Mouse (Mus musculus) induced T-regulatory cell, adult 2 months (primary cell): Measurements from ENCODE around the gene Fam129a.
"Not testable (repeated sequence)": the region's sequence is repeated elsewhere in the genome, so short reads cannot be mapped to it uniquely, and the experiment has no call there.

Experiments
- DNase-seq: peaks from one replicate; pipeline ENCODE4 v3.0.0-alpha.2; 2012; ENCODE audit warnings: low read depth

The Fam129a gene

GRCm38 (mm10) chr1:151584182-151584471 lies 13.1 kb downstream of the Fam129a start:
- DNase-seq, result no peak

DNA sequence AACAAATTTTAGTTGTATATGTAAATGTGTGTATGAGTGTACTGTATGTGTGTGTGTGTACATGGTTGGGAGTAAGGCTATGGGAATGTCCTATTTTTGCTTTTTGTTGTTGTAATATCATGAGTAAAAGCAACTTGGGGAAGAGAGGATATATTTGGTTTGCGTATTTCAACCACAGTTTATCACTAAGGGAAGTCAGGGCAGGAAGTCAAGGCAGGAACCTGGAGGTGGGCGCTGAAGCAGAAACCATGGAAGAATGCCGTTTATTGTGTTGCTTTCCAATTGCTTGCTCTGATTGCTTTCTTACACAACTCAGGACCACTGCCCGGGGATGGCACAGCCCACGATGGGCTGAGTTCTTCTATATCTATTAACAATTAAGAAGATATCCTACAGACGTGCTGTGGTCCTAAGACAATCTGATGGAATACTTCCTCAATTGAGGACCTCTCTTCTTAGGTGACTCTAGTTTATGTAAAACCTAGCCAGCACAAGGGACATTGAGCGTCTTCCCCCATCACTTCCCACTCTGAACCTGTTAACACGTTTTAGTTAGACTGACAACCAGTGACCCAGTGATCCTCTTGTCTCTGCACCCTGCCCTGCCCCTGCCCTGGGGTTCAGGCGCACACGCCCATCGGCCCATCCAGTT lies 13.7 kb downstream of the Fam129a start:
- DNase-seq, result no peak

GRCm38 (mm10) chr1:151585647-151586046 lies 14.7 kb downstream of the Fam129a start:
- no peak for DNase-seq

GRCm38 (mm10) chr1:151592085-151593017 lies 21.4 kb downstream of the Fam129a start:
- DNase-seq, result no peak

DNA sequence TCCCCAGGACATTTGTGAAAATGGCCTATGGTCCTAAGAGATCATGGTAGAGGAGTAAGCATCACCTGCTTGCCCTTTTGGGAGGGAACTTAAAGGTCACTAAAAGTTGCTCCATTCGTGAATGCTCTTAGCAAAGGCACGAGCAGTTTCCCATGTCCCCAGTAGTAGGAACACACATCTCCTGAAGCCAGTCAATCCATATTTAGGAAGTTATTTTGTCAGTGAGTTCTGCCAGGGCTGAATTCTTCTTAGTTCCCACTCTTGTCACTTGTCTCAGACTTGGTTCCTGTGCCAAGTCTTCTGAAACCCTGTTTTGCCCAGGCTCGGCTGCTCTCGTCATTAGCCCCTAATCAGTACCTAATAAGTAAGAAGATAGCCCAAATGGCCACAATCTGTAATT lies 23.9 kb downstream of the Fam129a start:
- DNase-seq, result no peak

GRCm38 (mm10) chr1:151595600-151596299 lies 24.8 kb downstream of the Fam129a start:
- no peak for DNase-seq

DNA sequence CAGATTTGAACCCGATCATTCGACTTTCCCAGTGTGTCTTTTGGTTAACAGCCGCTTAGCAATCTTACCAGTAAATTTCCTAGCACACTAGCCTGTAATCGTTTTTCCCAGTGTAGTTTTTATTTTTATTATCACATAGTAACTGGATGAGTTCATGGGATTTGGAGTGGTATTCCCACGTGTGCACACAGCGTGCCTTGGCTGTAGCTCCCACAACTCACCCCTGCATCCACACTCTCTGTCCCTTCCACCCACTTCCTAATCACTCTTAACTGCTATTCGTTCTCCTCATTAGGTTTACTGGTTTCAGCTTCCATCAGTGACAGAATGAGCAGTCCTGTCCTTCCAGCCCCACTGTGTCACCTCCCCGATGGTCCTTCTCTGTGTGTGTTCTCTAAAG lies 25.6 kb downstream of the Fam129a start:
- DNase-seq, result no peak

DNA sequence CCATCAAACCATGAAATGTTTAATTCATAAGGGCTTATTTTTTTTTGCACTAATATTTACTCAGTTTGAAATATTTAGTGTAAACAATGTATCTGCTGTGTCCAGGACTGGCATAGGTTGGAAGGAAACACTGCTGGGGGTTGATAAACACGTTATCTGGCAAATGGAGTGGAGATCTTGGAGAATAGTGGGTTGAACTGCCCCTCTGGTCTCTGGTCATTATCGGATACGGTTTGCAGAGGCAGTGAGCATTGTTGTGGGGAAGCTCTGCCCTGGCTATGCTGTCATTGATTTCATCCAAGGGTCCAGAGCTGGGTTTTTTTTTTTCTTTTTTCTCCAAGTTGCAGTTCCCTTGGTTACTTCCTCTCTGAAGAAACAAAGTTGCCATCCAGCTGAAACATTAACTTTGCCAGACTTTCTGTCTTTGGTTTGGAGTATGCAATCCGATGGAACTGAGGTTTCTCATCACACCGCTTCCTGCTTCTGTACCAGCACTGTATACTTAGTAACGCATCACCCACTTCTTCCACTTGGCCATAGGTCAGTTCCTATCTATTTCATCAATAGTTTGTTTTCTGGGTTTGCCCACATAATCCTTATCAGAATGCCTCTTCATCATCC lies 26.8 kb downstream of the Fam129a start:
- DNase-seq, result no peak

- no peak for DNase-seq
Observed at GRCm38 (mm10) chr1:151598876-151599275, 27.9 kb downstream of the Fam129a start.

DNA sequence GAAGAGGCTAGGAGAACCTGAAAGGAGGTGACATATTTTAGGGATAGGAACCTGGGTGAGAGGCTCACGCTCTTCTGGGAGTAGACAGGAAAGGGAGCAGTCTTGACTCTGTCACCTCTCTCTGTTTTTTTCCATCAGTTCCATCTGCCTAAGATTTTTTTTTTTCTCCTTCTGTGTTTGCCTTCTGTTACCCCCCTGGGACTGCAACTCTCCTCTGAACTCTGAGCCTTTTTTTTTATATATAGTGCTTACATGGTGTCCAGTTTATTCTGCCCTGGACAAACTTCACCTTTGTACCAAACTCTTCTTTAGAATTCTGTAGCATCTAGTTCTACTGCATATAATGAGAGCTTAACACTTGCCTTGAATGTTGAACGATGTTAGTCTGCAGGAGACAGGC lies 33.3 kb downstream of the Fam129a start:
- no peak for DNase-seq

GRCm38 (mm10) chr1:151607957-151608356 lies 37.0 kb downstream of the Fam129a start:
- DNase-seq, result not testable (repeated sequence)

GRCm38 (mm10) chr1:151610621-151611020 lies 39.6 kb downstream of the Fam129a start:
- DNase-seq, result no peak

- DNase-seq, result no peak
Observed at GRCm38 (mm10) chr1:151614320-151614935, 43.4 kb downstream of the Fam129a start.

DNA sequence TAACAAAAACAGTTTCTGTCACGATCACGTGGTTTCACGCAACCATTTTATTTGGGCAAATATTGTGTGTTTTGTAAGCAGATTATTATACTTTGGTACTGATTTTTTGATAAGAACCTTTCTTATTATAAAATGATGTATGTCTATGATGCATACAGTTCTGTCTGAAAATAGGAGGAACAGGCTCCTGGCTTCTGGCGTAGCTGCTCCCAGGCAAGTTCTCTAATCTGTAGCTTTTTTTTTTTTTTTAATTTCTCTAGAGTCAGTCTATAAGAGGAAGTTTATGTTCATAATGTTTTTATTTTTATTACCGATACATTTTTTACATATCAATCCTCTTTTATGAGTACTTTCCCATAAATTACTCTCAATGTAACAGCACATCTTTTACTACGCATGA lies 44.6 kb downstream of the Fam129a start:
- DNase-seq, result no peak

- no peak for DNase-seq
Observed at GRCm38 (mm10) chr1:151616555-151617205, 45.7 kb downstream of the Fam129a start.

DNA sequence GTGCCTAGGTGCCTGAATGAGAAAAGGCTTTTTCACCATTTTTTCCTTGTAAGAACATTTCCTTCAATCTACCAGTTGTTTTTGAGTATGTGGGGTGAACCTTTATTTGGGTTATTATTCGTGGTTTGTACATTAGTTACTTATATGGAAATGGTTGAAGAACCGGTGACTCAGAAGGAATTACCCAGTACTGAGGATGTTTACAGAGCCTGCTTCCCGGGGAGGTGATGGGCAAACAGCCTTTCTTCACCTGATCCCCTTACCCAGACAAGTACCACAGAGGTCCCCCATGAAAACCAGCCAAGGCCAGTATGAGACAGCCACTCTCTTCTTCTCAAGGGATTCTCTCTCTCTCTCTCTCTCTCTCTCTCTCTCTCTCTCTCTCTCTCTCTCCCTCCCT lies 47.3 kb downstream of the Fam129a start:
- no peak for DNase-seq

GRCm38 (mm10) chr1:151619281-151619711 lies 48.3 kb downstream of the Fam129a start:
- DNase-seq, result no peak

DNA sequence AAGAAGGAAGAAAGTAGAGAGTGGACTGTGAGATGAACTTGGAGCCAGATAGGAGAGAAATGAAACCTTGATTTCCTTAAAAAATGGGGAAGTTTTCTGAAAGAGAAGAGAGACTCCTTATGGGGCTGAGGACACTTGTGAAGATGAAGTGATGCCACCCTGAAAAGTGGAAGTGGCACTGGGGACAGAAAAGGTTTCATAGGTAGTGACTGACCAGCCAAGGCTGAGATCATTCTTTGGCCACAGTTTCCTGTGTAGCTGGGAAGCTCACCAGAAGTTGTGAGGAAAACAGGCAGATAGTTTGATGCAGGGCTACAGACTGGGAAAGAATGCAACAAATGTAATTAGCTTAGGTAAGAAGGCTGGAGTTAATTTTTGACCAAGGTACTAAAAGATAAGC lies 49.7 kb downstream of the Fam129a start:
- DNase-seq, result no peak

DNA sequence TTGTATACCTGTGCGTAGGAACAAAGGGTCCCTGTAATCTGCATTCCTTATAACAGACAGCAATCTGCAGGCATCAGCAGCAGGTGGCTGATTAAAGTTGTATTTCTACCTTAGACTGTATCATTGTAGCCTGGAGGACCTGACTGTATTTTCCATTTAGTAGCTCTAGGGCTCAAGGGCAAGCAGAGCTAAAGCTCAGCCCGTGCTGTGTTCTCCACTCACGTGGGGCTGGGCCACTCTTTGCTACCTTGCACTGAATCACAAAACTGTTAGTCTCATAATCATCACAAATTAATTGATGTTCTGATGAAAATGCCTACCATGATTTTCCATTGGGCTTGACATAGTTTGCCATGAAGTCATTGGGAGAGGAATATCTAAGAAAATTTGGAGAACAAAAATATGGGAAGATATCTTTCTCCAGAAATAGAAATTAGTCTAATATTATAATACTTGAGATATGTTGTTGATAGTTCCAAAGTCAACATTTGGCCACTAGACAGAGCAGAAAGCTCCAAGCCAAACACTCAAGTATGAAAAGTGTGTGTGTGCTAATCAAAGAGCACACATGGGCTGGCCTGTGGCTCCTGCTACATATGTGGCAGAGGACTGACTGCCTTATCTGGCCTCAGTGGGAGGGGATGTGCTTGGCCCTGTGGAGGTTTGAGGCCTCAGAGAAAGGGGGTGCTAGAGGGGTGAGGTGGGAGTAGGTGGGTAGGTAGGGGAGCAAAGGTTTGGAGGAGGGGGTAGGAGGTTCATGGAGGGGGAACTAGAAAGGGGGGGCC lies 53.6 kb downstream of the Fam129a start:
- no peak for DNase-seq

- no peak for DNase-seq
Observed at GRCm38 (mm10) chr1:151625260-151625659, 54.3 kb downstream of the Fam129a start.

- DNase-seq, result no peak
Observed at GRCm38 (mm10) chr1:151625690-151626089, 54.7 kb downstream of the Fam129a start.
